Mouse (Mus musculus) liver, embryonic 11.5 days (tissue): ENCODE measurements around the gene Pycard. TPM values are rescaled to one million over a fixed set of nuclear protein-coding genes. Genes with fewer than 3 reads are reported as not detected.

Source experiments
- ATAC-seq: fragments of 200-750 bp; cut with Nextera tagmentation; replicated peaks from 2 replicates; pipeline ENCODE4 v1.8.0; 2017; ENCODE audit warnings: moderate number of reproducible peaks, mild to moderate bottlenecking, moderate TSS enrichment, moderate library complexity; ENCODE audit not compliant: low FRiP score
- DNase-seq: peaks from one replicate; pipeline ENCODE4 v3.0.0-alpha.2; 2017; ENCODE audit warnings: low spot score
- H3K27ac ChIP-seq: fragments of 300-500 bp; sonication (generic); 2 replicates; pipeline ENCODE4 v1.5.1; 2014; ENCODE audit warnings: mild to moderate bottlenecking, low read depth, low read length, control low read depth
- H3K27me3 ChIP-seq: fragments of 300-500 bp; sonication (generic); replicated peaks from 2 replicates; pipeline ENCODE4 v1.6.1; 2014; ENCODE audit warnings: low read length, mixed read lengths; ENCODE audit not compliant: control insufficient read depth, insufficient read depth
- H3K36me3 ChIP-seq: fragments of 300-500 bp; sonication (generic); 2 replicates; pipeline ENCODE4 v1.6.1; 2014; ENCODE audit warnings: mild to moderate bottlenecking, low read length, moderate library complexity, mixed read lengths; ENCODE audit not compliant: control insufficient read depth, insufficient read depth
- H3K4me1 ChIP-seq: fragments of 300-500 bp; sonication (generic); replicated peaks from 2 replicates; pipeline ENCODE4 v1.6.1; 2014; ENCODE audit warnings: low read length, mixed read lengths; ENCODE audit not compliant: control insufficient read depth, insufficient read depth
- H3K4me2 ChIP-seq: fragments of 300-500 bp; sonication (generic); 2 replicates; pipeline ENCODE4 v1.6.1; 2014; ENCODE audit warnings: mild to moderate bottlenecking, control low read depth, moderate library complexity
- H3K4me3 ChIP-seq: fragments of 300-500 bp; sonication (generic); 2 replicates; pipeline ENCODE4 v1.5.1; 2014; ENCODE audit warnings: low read depth, low read length, control low read depth
- H3K9ac ChIP-seq: fragments of 300-500 bp; sonication (generic); 2 replicates; pipeline ENCODE4 v1.6.1; 2014; ENCODE audit warnings: low read depth, low read length, control low read depth
- H3K9me3 ChIP-seq: fragments of 300-500 bp; sonication (generic); 2 replicates; pipeline ENCODE4 v1.6.1; 2016; ENCODE audit warnings: low read length, inconsistent platforms, mixed read lengths; ENCODE audit not compliant: control insufficient read depth
- WGBS: fragments of 180-500 bp; shearing (Covaris S2); extraction: QIAGEN DNeasy Blood & Tissue Kit; methylation state at CpG from one replicate; pipeline ENCODE4 v1.1.7; 2014; 5-methylcytosine and 5-hydroxymethylcytosine counted together
- polyA plus RNA-seq: library from polyadenylated mRNA; unstranded; fragments of >200 nt; fragmentation: Nextera tagmentation; extraction: Ambion mirVana; gene quantifications from 2 replicates; pipeline ENCODE4 v1.2.1, GENCODE M21; 2014

Pycard gene
- polyA plus RNA-seq, 1 experiment from 2014 or later = 46.3 TPM

DNA sequence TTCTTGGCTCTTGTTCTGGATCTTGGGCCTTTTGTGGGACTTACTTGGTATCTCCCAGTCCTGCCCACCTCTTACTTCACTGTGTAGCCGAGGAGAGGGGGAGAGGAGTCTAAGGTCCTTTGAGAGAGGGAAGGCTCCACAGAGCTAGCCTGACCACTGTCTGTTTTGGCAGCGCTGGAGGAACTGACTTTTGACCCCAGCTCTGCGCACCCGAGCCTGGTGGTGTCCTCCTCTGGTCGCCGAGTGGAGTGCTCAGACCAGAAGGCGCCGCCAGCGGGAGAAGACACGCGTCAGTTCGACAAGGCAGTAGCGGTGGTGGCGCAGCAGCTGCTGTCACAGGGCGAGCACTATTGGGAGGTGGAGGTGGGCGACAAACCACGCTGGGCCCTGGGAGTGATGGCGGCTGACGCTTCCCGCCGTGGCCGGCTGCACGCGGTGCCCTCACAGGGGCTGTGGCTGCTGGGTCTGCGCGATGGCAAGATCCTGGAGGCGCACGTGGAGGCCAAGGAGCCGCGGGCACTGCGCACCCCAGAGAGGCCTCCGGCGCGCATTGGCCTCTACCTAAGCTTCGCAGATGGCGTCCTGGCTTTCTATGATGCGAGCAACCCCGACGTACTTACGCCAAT, 16.2 kb upstream of the Pycard start:
- DNase-seq (peak; percentile 42), ATAC-seq (no peak)
- Histone ChIP-seq H3K27me3 (peaks cover 17% of the 10 kb centered on the region), H3K4me2 (peak overlapping the region; percentile 39; the same call in 1 of the 2 replicates), H3K9me3 (no peaks in the 10 kb centered on the region), H3K27ac (no peak overlapping the region), H3K4me1 (peaks cover 3% of the 10 kb centered on the region; the same call in 1 of the 2 replicates), H3K36me3 (no peaks in the 10 kb centered on the region), H3K9ac (no peak overlapping the region), H3K4me3 (no peak overlapping the region)
- 36% methylated on average over 40 of the region's 40 CpGs for WGBS

DNA sequence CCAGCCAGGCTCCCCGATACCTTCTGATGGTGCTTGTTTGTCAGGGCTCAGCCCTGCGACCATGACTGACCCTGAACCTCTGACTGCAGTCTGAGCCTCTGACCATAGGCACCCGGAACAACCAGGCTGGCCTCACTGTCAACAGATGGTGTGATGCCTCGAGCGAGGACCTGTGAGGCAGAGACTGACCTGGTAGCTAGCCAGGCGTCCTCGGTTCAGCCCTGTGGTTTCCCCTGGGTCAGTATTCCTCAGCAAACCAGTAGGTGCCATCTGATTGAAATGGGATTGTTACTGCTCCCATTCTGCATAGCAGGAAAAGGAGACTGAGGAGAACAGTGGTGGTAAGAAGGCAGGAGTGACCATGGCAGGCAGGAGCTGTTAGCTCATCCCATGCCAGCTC, 12.5 kb upstream of the Pycard start:
- DNase-seq (no peak), ATAC-seq (no peak)
- H3K27ac ChIP-seq = no peak overlapping the region
- no peak overlapping the region for H3K9ac ChIP-seq
- H3K4me3 ChIP-seq = no peak overlapping the region
- H3K9me3 ChIP-seq = no peaks in the 10 kb centered on the region
- no peak overlapping the region for H3K4me2 ChIP-seq
- peaks cover 5% of the 10 kb centered on the region; the same call in 1 of the 2 replicates for H3K4me1 ChIP-seq
- no peaks in the 10 kb centered on the region for H3K36me3 ChIP-seq
- 68% methylated on average over 7 of the region's 7 CpGs for WGBS
- H3K27me3 ChIP-seq = peaks cover 20% of the 10 kb centered on the region

DNA sequence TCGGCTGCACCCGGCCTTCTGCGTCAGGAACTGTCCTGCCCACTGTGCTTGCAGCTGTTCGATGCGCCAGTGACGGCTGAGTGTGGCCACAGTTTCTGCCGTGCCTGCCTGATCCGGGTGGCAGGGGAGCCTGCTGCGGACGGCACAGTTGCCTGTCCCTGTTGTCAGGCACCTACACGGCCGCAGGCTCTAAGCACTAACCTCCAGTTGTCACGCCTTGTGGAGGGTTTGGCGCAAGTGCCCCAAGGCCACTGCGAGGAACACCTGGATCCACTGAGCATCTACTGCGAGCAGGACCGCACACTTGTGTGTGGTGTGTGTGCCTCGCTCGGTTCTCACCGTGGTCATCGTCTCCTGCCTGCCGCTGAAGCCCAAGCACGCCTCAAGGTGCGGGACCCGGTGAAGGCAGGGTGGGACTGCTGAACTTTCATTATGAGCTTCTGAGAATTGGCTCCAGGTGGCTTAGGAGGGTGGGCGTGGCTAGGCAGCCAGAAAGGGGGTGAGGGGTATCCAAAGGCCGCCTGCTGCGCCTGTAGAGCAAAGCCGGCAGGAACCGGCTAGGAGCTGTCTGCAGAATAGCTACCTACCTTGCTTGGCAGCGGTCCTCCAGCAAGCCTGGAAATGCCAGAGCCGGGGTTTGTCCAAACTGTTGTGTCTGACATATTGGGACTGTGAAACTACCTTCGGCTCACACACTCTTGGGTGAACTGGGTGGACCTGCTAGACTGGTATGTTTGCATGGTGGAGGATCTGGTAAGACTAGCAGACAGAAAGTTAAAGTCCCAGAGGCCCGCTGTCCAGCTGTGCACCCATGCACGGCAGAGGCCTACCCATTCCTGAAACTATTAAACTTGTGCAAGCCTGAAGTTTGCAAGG, 11.1 kb upstream of the Pycard start:
- Histone ChIP-seq H3K27ac (no peak overlapping the region), H3K4me3 (no peak overlapping the region), H3K4me1 (0 out of 2 replicates have a peak, but pooled peaks cover 2% of the 10 kb centered on the region), H3K9me3 (no peaks in the 10 kb centered on the region), H3K4me2 (peak overlapping the region; percentile 1; the same call in 1 of the 2 replicates), H3K27me3 (peaks cover 14% of the 10 kb centered on the region), H3K9ac (no peak overlapping the region), H3K36me3 (no peaks in the 10 kb centered on the region)
- DNase-seq = no peak
- no peak for ATAC-seq
- WGBS = 40% methylated on average over 35 of the region's 35 CpGs

GRCm38 (mm10) chr7:128004150-128004486, 10.5 kb upstream of the Pycard start:
- ATAC-seq (no peak; the same call in 1 of the 2 replicates), DNase-seq (no peak)
- H3K4me2 ChIP-seq = no peak overlapping the region
- no peaks in the 10 kb centered on the region for H3K9me3 ChIP-seq
- no peak overlapping the region for H3K27ac ChIP-seq
- peaks cover 14% of the 10 kb centered on the region for H3K27me3 ChIP-seq
- H3K9ac ChIP-seq = no peak overlapping the region
- no peak overlapping the region for H3K4me3 ChIP-seq
- WGBS = 49% methylated on average over 5 of the region's 5 CpGs
- no peaks in the 10 kb centered on the region for H3K36me3 ChIP-seq
- H3K4me1 ChIP-seq = 0 out of 2 replicates have a peak, but pooled peaks cover 2% of the 10 kb centered on the region

DNA sequence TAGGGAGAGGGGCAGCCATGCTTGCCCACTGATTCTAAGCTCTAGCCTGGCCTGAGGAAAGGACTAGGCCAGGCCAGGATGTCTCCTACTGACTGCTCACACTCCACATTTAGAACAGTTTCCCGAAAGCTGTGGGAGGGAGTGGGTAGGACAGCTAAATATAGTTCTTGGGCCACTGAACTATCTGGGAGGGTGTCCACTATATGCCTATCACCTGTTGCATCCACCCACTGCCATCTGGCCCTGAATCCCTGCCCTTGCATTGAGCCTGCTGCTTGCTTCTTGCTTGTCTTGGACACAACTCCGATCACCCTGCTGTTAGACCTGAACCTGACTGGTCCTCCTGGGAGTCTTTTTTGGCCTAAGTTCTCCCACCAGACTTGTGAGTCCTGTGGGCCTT, 10.0 kb upstream of the Pycard start, which contains the start of gene Trim72:
Trim72 (plus strand) TSS at position 262 of the 400 bp plus-strand sequence.
- WGBS = 79% methylated on average over 2 of the region's 2 CpGs
- no peak for ATAC-seq
- no peak for DNase-seq
- no peak within 1 kb of the TSS for H3K27ac ChIP-seq
- H3K4me2 ChIP-seq = peak within 1 kb of the TSS; percentile 1; the same call in 1 of the 2 replicates
- peaks cover 12% of the 10 kb centered on the region; the same call in 1 of the 2 replicates for H3K27me3 ChIP-seq
- no peak within 1 kb of the TSS for H3K4me3 ChIP-seq
- no peaks in the 10 kb centered on the region for H3K36me3 ChIP-seq
- H3K4me1 ChIP-seq = 0 out of 2 replicates have a peak, but pooled peaks cover 2% of the 10 kb centered on the region
- no peaks in the 10 kb centered on the region for H3K9me3 ChIP-seq
- no peak within 1 kb of the TSS for H3K9ac ChIP-seq

DNA sequence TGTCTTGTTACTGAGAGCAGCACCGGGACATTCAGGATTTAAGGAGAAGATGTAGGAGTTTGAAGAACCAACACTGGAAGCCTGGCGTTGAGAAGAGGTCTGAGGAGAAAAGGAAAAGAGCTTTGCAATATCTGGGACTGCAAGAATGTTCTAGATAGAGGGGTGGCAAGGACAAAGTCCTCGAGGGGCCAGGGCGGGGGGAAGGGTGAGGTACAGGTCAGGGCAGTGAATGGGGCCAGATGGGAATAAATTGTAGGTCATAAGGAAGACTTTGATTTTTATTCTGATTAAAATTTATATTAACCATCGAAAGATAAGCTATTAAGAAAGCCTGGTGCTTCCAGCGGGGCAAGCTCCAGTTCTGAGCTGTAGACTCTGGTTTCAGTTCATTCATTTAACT, 9.4 kb upstream of the Pycard start:
- H3K27me3 ChIP-seq = peaks cover 12% of the 10 kb centered on the region; the same call in 1 of the 2 replicates
- no peaks in the 10 kb centered on the region for H3K9me3 ChIP-seq
- H3K36me3 ChIP-seq = no peaks in the 10 kb centered on the region
- DNase-seq (no peak), ATAC-seq (no peak)
- no peak overlapping the region for H3K27ac ChIP-seq
- H3K4me1 ChIP-seq = 0 out of 2 replicates have a peak, but pooled peaks cover 2% of the 10 kb centered on the region
- no peak overlapping the region for H3K4me3 ChIP-seq
- H3K9ac ChIP-seq = no peak overlapping the region
- H3K4me2 ChIP-seq = no peak overlapping the region
- WGBS = 78% methylated on average over 6 of the region's 6 CpGs

- no peak for DNase-seq
- Histone ChIP-seq H3K4me2 (no peak overlapping the region), H3K9me3 (no peaks in the 10 kb centered on the region), H3K27me3 (peaks cover 7% of the 10 kb centered on the region; the same call in 1 of the 2 replicates), H3K36me3 (no peaks in the 10 kb centered on the region), H3K4me3 (no peak overlapping the region), H3K9ac (no peak overlapping the region), H3K27ac (no peak overlapping the region), H3K4me1 (0 out of 2 replicates have a peak, but pooled peaks cover 2% of the 10 kb centered on the region)
- no peak for ATAC-seq
- 58% methylated on average over 1 of the region's 1 CpGs for WGBS
Observed at GRCm38 (mm10) chr7:128000068-128000950, 6.6 kb upstream of the Pycard start.

DNA sequence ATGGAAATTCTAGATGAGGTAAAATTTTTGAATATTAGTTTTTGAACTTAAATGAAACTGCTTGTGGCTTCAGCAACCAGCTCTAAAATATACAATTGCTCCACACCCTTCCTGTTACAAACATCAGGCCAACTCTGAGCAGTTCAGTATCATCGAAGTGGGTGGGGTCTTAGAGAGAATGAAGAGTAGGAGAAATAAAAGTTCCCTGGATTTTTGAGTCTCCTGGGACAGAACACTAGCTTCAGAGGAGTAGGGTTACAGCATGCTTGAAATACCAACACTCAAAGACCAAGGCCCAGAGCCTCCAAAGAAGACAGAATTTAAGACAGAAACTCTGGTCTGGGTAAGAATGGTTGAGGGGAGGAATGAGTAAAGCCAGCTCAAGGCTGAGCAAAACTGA, 5.8 kb upstream of the Pycard start:
- H3K4me2 ChIP-seq = no peak overlapping the region
- no peak overlapping the region for H3K27ac ChIP-seq
- H3K36me3 ChIP-seq = no peaks in the 10 kb centered on the region
- ATAC-seq (no peak), DNase-seq (no peak)
- 78% methylated on average over 1 of the region's 1 CpGs for WGBS
- H3K27me3 ChIP-seq = no peaks in the 10 kb centered on the region
- no peaks in the 10 kb centered on the region for H3K9me3 ChIP-seq
- no peak overlapping the region for H3K9ac ChIP-seq
- 0 out of 2 replicates have a peak, but pooled peaks cover 2% of the 10 kb centered on the region for H3K4me1 ChIP-seq
- no peak overlapping the region for H3K4me3 ChIP-seq
